Mouse (Mus musculus) kidney, postnatal 0 days (tissue): Measurements from ENCODE around the gene Slc22a17. TPM values are rescaled to one million over a fixed set of nuclear protein-coding genes. Genes with fewer than 3 reads are reported as not detected.
A peak's percentile ranks its signal among the peaks of the same experiment; 100 is the strongest.

Experiments used
- ATAC-seq: fragments of 200-750 bp; cut with Nextera tagmentation; replicated peaks from 2 replicates; pipeline ENCODE4 v1.8.0; 2017; ENCODE audit warnings: low read depth, moderate number of reproducible peaks, moderate TSS enrichment, moderate library complexity; ENCODE audit not compliant: low FRiP score
- DNase-seq: peaks from one replicate; pipeline ENCODE4 v3.0.0-alpha.2; 2016; ENCODE audit warnings: low spot score
- H3K27ac ChIP-seq: fragments of 300-500 bp; sonication (generic); 2 replicates; pipeline ENCODE4 v1.5.1; 2014; ENCODE audit warnings: mild to moderate bottlenecking
- H3K27me3 ChIP-seq: fragments of 300-500 bp; sonication (generic); 2 replicates; pipeline ENCODE4 v1.6.1; 2014; ENCODE audit warnings: low read length, mixed read lengths; ENCODE audit not compliant: insufficient read depth
- H3K36me3 ChIP-seq: fragments of 300-500 bp; sonication (generic); 2 replicates; pipeline ENCODE4 v1.6.1; 2014; ENCODE audit warnings: low read length, mixed read lengths; ENCODE audit not compliant: insufficient read depth
- H3K4me1 ChIP-seq: fragments of 300-500 bp; sonication (generic); replicated peaks from 2 replicates; pipeline ENCODE4 v1.6.1; 2014; ENCODE audit warnings: antibody characterized with exemption, low read length, mixed read lengths; ENCODE audit not compliant: insufficient read depth
- H3K4me2 ChIP-seq: fragments of 300-500 bp; sonication (generic); 2 replicates; pipeline ENCODE4 v1.6.1; 2014; ENCODE audit warnings: mild to moderate bottlenecking, low read length, moderate library complexity, mixed read lengths
- H3K4me3 ChIP-seq: fragments of 300-500 bp; sonication (generic); replicated peaks from 2 replicates; pipeline ENCODE4 v1.5.1; 2014; ENCODE audit warnings: low read depth, low read length
- H3K9ac ChIP-seq: fragments of 300-500 bp; sonication (generic); 2 replicates; pipeline ENCODE4 v1.6.1; 2014; ENCODE audit warnings: low read depth, low read length
- H3K9me3 ChIP-seq: fragments of 300-500 bp; sonication (generic); replicated peaks from 2 replicates; pipeline ENCODE4 v1.6.1; 2016; ENCODE audit warnings: low read length, inconsistent platforms, mixed read lengths
- CTCF ChIP-seq: IDR thresholded peaks from 2 replicates; pipeline ENCODE4 v1.5.1; 2016; ENCODE audit warnings: antibody characterized with exemption, low read depth, mild to moderate bottlenecking, moderate library complexity
- whole genome bisulfite sequencing: fragments of 180-500 bp; shearing (Covaris S2); extraction: QIAGEN DNeasy Blood & Tissue Kit; methylation state at CpG from one replicate; pipeline ENCODE4 v1.1.7; 2014; 5-methylcytosine and 5-hydroxymethylcytosine counted together
- polyA plus RNA-seq: library from polyadenylated mRNA; unstranded; fragments of >200 nt; fragmentation: Nextera tagmentation; extraction: Ambion mirVana; gene quantifications from 2 replicates; pipeline ENCODE4 v1.2.1, GENCODE M21; 2015

Gene Slc22a17
- polyA plus RNA-seq, 1 experiment from 2014 or later: 48.1 TPM

DNA sequence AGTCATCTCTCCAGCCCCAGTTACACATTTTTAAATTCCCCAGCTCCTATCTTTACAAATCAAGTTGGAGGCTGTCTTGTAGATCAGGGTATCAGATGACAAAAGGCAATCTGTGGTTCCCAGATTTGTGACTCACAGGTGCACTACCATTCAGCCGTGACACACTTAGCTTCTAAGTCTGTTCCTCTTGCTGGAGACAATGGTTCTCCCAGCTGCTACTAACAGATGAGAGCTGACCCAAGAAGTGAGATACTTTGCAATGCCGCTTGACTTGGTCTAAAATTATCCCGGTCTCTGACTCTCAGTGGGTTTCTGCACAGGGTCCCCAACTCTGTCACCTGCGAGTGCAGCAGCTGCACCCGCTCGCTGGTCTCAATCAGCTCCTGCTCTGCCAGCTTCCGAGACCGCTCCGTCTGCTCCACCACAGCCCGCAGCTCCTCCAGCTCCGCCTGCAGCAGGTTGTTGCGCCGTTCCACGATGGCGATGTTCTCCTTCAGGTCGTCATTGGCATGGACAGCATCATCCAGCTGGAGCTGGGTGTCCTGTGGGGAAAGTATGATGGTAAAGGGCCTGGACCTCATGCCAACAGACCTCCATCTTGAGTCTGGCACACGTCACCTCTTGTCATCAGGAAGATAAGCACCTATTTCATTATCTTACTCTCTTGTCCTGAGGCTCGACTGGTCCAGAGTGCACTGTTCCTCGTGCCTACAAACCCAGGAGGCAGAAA is 33.2 kb upstream of the Slc22a17 start:
- Histone ChIP-seq H3K36me3 (no peaks in the 10 kb centered on the region), H3K9ac (no peak overlapping the region), H3K27ac (no peak overlapping the region), H3K4me1 (no peaks in the 10 kb centered on the region), H3K4me2 (no peak overlapping the region), H3K4me3 (no peak overlapping the region), H3K27me3 (no peaks in the 10 kb centered on the region), H3K9me3 (no peaks in the 10 kb centered on the region)
- TF ChIP-seq CTCF: no peak
- DNase-seq (no peak), ATAC-seq (no peak)
- 52% methylated on average over 19 of the region's 19 CpGs for WGBS

DNA sequence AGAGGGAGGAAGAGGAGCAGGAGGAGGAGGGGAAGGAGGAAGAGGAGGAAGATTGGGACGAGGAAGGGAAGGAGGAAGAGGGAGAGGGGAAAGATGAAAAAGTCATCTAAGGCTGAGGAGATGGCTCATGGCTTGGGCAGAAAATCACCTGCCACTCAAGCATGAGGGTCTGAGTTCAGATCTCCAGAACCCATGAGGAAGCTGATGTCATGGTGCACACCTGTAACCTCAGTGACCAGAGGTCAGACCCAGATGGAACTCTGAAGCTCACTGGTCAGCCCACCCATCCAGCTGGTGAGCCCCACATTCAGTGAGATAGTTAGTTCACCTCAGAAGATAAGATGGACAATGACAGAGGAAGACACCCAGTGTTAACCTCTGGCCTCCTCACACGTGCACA is 32.0 kb upstream of the Slc22a17 start:
- H3K4me3 ChIP-seq: no peak overlapping the region
- H3K9me3 ChIP-seq: no peaks in the 10 kb centered on the region
- no peak overlapping the region for H3K27ac ChIP-seq
- DNase-seq (no peak), ATAC-seq (no peak)
- no peak overlapping the region for H3K4me2 ChIP-seq
- H3K27me3 ChIP-seq: no peaks in the 10 kb centered on the region
- no peaks in the 10 kb centered on the region for H3K36me3 ChIP-seq
- no peaks in the 10 kb centered on the region for H3K4me1 ChIP-seq
- no peak for TF ChIP-seq CTCF
- no peak overlapping the region for H3K9ac ChIP-seq
- WGBS: 54% methylated on average over 2 of the region's 2 CpGs

DNA sequence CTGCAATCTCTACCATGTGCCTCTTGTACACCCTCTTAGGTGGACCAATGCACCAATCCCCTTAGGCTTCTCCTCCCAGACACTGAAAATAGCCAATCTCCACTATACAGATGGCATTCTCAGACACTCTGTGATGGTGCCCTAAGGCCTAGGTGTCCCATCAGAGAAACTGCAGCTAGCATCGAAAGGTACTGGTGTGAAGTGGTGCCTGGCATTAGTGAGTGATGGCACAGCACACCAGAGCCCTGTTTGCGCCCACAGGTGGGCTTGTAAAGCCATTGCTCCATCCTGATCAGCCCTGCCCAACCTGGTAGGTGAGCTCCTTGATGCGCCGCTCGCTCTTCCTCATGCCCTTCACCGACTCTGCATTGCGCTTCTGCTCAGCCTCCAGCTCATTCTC is 31.0 kb upstream of the Slc22a17 start:
- ATAC-seq (no peak), DNase-seq (no peak)
- Histone ChIP-seq H3K4me1 (0 out of 2 replicates have a peak, but pooled peaks cover 5% of the 10 kb centered on the region), H3K27me3 (no peaks in the 10 kb centered on the region), H3K9ac (no peak overlapping the region), H3K4me2 (no peak overlapping the region), H3K9me3 (no peaks in the 10 kb centered on the region), H3K4me3 (no peak overlapping the region), H3K36me3 (no peaks in the 10 kb centered on the region), H3K27ac (no peak overlapping the region)
- TF ChIP-seq CTCF: no peak
- 97% methylated on average over 7 of the region's 7 CpGs for WGBS

DNA sequence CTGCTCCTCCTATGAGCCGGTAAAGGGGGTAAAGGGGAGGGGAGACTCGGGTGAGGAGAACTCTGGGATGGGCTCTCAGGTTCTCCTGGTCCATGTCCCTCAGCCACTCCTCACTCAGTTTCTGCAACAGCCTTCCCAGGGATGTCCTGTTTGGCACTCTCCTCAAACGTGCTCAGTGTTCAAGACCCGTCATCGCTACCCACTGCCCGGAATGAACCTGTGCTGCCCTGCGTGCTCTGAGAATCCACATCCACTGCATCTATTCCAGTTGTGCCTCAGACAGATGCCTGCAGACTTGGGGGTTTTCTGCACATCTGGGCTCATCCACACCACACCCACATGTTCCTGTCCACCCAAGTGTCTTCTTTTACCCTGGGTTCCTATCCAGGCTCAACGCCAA is 29.5 kb upstream of the Slc22a17 start:
- Histone ChIP-seq H3K4me3 (no peak overlapping the region), H3K9me3 (no peaks in the 10 kb centered on the region), H3K4me1 (0 out of 2 replicates have a peak, but pooled peaks cover 5% of the 10 kb centered on the region), H3K9ac (no peak overlapping the region), H3K27ac (no peak overlapping the region), H3K36me3 (no peaks in the 10 kb centered on the region), H3K27me3 (no peaks in the 10 kb centered on the region), H3K4me2 (no peak overlapping the region)
- DNase-seq (no peak), ATAC-seq (no peak)
- no peak for TF ChIP-seq CTCF
- 89% methylated on average over 8 of the region's 8 CpGs for WGBS

DNA sequence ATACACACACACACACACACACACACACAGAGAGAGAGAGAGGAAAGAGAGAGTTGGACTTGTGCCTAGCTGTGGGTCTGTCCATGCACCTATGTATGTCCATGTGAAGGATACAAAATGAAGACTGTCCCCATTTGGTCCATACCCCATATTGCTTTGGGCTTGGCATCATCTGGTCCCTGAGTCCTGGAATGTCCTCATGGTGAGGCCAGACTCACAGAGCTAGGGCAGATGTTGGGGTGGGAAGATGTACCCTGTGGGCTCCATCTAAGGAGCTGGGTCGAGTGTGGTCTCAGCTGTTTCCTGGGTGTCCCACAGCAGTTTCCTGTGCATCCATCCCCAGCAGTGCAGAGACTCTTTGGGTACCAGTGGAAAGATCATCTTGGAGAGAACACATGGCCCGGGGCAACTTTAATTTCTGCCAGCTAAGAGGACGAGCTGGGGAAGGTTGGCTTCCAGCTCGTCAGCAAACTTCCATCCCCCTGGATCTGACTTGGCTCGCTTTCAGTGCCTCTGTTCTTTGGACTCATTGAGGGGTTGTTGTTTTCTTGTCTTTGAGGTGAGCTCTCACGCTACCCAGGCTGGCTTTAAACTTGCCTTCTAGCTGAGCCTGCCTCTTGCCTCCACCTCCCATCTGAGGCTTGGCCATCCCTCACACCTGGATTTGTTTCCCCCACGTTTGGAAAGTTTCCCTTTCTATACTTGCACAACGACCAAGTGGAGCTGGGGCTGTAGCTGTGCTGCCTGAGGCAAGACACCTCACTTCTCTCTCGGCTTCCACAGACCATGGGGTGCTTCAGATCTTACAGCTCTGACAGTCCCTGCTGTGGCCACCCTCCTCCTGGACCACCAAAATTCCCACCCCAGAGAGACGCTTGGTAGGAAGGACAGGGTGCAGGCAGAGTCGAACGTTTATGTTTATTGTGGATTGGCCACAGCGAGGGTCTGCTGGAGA is 28.4 kb upstream of the Slc22a17 start:
- Histone ChIP-seq H3K9ac (no peak overlapping the region), H3K27me3 (no peaks in the 10 kb centered on the region), H3K4me2 (no peak overlapping the region), H3K36me3 (no peaks in the 10 kb centered on the region), H3K27ac (no peak overlapping the region), H3K4me1 (peaks cover 8% of the 10 kb centered on the region), H3K9me3 (no peaks in the 10 kb centered on the region), H3K4me3 (no peak overlapping the region)
- TF ChIP-seq CTCF: no peak
- ATAC-seq (no peak), DNase-seq (no peak)
- 66% methylated on average over 13 of the region's 13 CpGs for whole genome bisulfite sequencing

DNA sequence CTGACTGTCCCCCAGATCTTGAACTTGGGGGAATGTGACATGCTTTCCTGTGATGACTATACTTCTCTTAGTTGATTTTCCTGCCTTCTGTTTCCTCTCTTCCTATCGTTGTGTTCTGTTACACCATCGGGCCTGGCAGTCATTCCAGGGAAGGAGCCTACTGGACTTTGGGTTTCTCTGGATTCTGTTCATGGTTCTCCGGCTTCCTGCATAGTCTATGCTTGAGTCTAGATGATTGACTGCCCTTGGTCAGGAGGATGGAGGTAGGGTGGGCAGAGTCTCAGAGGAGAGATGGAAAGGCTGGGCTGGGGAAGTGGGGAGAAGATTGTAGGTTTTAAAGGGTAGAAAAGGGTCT is 27.2 kb upstream of the Slc22a17 start:
- Histone ChIP-seq H3K4me2 (no peak overlapping the region), H3K36me3 (no peaks in the 10 kb centered on the region), H3K4me1 (peaks cover 13% of the 10 kb centered on the region), H3K27me3 (no peaks in the 10 kb centered on the region), H3K9me3 (no peaks in the 10 kb centered on the region), H3K9ac (no peak overlapping the region), H3K27ac (peak overlapping the region; percentile 52; the same call in 1 of the 2 replicates), H3K4me3 (no peak overlapping the region)
- TF ChIP-seq CTCF: no peak
- DNase-seq: no peak
- 59% methylated on average over 3 of the region's 3 CpGs for WGBS
- no peak for ATAC-seq
